Mouse (Mus musculus) forelimb bud, embryonic 11.5 days (tissue): ENCODE results near the gene Map4k4.

Experiments
- DNase-seq: peaks from one replicate; pipeline ENCODE4 v3.0.0-alpha.2; 2012; ENCODE audit warnings: low read depth, low spot score

Gene Map4k4

DNA sequence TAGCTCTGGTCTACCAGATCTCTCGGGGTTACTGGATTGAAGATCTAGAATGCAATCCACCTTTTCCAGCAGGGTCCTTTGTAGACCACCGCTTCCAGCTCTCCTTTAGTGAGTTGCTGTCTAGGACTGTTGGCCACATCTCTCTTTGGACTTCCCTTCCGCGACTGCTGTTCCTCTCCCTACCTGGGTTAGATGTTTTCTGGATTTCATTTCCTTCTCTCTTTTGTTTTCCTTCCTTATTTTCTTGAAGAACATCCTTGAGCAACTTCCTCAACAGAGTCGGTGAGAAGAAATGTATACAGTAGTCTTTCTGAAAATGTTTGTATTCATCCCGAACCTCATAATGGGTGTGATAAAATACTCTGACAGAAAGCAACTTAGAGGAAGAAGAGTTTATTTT lies 137.1 kb downstream of the Map4k4 start:
- no peak for DNase-seq

- no peak for DNase-seq
Measured at GRCm38 (mm10) chr1:40045686-40046085, 145.0 kb downstream of the Map4k4 start.

DNA sequence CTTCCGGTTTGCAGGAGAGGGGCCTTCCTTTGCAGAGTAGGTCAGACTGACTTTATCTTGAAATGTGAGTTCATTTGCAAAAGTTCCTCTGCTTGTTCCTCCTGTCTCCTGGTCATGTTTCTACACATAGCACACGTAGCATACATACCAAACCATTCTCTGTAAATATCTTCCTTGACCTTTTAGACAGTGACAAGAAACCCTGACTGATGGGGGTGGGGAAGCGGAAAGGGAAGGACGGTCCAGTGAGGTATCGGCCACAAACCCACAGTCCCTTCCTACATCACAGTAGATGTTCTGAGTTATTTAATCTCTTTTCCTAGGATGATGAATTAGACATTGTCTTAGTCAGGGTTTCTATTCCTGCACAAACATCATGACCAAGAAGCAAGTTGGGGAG lies 145.9 kb downstream of the Map4k4 start:
- no peak for DNase-seq

DNA sequence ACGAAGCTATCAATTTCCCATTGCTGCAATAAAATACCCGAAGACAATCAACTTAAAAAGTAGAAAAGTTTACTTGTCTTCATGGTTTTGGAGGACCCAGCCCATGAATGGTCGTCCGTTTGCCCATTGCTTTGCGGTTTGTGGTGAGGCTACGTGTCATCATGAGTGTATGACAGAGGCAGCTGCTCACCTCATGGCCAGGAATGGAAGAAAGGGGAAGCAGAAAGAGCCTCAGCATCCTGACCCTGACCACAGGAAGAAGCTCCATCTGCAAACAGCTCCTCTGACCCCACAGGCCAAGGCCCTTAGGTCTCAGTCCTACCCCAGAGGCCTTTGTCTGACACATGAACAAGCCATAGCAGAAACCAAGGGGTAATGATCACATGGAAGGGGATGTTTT lies 150.4 kb downstream of the Map4k4 start:
- no peak for DNase-seq

DNA sequence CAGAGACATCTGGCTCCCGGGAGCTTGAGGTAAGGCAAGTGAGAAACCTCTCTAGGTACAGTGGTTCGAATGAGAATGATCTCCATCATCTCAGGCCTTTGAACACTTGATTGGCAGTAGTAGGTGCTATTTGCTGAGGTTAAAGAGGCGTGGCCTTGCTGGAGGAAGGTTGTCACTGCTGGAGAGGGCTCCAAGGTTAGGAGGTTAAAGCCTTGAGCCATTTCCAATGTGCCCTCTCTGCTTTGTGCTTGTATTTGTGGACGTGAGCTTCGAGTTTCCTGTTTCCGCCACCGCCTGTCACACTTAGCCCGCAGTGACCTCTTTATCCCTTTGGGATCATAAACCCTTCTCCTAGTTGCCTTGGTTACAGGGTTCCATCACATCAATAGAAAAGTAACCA lies 151.4 kb downstream of the Map4k4 start:
- no peak for DNase-seq

DNA sequence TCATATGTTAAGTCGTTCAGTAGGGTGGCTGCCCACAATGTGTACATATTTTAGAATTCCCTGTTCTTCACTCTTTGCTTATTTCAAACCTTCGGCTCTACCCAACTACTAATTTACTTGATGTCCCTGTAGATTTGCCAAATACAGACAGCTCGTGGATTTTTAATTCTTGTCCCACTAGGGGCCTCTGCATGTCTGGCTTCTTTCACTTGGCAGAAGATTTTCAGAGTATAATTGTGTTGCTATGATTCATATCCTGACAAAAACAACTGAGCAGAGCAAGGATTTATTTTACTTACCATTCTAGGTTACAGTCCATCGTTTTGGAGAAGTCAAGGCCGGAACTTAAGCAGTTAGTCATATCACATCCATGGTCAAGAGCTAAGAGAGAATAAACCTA lies 152.4 kb downstream of the Map4k4 start:
- no peak for DNase-seq

DNA sequence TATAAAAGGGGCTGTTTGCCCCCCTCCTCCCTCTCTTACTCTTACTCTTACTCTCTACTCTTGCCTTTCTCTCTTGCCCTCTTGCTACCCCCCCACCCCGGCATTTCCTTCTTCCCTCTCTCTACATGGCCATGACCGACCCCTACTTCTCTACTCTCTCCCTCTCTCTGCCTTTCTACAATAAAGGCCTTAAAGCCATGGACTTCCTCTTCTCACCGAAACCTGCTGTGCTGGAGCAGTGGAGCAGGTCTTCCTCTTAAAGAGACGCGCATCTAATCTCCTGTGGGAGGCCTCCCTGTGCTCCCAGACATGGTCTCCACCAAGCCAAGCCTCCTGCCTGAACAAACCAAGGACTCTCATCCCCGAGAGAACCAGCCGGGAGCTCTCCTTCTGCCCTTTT lies 154.3 kb downstream of the Map4k4 start:
- DNase-seq, result no peak

GRCm38 (mm10) chr1:40055963-40056362 lies 155.2 kb downstream of the Map4k4 start:
- DNase-seq, result no peak

GRCm38 (mm10) chr1:40057351-40057750 lies 156.6 kb downstream of the Map4k4 start:
- DNase-seq, result no peak

DNA sequence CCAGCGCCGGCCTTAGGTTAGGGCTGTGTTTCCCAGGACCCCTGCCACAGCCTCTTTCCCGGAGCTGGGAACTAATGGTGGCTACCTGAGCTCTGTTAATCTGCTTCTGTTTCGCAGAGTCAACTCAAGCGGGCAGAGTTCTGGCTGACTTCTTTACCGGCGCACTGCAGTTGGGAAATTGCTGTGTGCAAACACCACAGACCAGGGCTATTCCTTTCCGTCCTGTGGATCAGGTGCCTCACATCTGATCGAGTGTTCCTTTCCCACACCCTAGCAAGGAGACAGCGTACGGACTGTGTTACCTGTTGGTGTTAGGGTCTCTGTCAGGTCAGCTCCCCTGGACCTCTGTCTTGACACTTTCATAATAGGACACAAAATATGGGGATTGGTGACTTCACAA lies 157.3 kb downstream of the Map4k4 start:
- DNase-seq, result no peak

DNA sequence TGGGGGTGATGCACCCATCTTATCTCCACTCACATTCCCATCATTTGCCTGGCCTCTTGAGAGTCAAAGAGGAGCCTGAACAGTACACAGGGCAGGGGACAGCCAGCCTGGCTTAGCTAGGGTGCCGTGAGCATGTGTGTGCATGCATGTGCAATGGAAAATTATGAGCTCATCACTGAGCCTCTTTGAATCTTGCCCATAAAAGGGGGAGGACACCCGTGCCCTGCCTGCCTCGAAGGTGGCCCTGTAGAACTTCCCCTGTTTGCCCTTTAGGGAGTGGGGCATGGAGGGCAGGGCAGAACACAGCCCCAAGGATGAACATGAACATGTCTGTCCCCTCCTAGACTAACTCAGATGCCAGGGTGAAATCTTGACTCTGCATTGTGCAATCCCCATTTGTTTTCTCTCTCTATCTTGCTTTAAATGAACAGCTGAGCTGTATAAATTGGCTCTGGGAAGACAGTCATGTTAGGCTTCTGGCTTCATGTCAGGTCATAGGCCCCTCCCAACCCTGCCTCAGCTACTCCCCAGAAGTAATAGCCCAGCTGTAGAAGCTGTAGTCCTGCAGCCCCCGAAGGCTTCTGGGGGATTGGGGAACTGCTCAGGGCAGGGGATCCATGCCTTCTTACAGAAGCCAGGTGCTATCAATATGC lies 158.5 kb downstream of the Map4k4 start:
- DNase-seq, result no peak

GRCm38 (mm10) chr1:40061359-40061758 lies 160.6 kb downstream of the Map4k4 start:
- no peak for DNase-seq

- DNase-seq, result no peak
Measured at GRCm38 (mm10) chr1:40063409-40063808, 162.7 kb downstream of the Map4k4 start.

DNA sequence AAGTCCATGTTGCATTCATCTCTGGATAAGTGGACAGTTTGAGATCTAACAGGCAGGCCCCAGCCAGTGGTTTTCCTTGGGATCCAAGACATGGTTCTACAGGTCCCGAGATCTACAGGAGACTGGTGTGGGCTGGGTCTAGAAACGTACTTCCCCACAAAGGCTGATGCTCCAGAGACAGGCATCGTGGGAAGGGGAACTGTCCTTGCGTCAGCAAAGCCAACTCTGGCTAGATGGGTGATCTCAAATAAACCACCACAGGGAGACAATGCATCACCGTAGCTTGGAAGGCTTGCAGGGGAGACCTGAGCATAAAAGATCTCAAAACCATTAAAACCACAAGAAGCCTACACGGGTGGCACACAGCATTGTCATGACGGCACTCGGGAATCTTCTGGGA lies 163.8 kb downstream of the Map4k4 start:
- no peak for DNase-seq

GRCm38 (mm10) chr1:40072558-40072957 lies 171.8 kb downstream of the Map4k4 start:
- DNase-seq, result no peak

DNA sequence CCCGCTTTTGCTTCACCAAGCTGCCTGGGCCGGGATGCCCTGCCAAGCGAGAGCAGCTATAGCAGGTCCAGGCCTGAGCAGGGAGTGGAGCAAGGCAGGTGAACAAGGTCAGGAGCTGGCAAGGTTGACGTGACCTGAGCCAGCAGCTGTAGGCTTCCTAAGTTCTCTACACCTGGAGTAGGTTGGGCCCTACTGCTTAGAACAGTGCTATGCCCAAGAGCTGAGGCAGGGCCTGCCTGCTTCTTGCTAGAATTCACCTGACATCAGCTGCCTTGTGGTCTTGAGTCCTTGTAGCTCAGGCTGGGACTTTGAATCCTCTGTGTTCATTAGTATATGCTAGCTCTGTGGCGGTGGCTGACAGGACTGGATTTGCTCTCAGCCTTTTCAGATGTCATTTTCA lies 173.1 kb downstream of the Map4k4 start, which contains the start of gene Il1r2:
Gene Il1r2, plus strand, starts transcription at position 301 of the 400 bp plus-strand sequence.
- no peak for DNase-seq
